Mouse (Mus musculus): Measurements from ENCODE around the gene Nrl.

DNA sequence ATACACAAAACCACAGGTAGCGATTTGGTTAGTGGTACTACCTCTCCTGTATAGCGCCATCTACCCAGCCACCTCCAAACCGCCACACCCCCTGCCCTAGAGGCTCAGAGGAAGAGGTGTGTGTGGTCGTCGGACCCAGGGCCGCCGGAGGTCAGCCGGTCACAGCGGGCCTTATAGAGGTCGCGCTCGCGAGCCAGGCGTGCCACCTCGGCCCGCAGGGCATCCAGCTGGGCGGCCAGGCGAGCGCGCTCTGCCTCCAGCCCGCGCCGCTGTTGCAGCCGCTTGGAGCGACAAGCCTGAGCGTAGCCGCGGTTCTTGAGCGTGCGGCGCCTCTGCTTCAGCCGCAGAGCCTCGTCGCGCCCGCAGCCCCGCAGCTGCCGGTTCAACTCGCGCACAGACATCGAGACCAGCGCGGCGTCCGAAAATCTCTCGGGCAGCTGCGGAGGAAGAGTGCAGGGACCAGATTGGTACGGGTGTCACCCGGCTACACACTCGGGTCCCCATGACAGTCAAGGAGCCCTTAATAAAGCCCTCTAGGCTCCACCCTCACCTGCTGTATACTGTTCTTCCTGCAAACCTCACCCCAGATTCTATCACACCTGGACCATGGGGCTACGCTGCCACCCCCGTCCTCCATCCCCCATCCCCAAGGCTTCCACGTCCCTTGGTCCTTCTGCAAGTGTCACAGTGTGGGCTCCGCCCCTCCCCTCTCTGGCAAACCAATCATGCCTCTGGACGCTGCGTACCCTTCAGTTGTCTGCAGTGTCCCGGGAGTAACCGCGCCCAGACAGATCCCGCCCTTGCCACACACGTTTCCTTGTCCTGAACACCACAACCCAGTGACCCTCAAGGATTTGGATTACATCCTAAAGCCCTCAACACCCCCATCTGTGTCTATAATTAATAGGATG lies 4.1 kb downstream of the Nrl start:
- peak in 1 of 2 experiments; percentile 47; a peak in 2 of 4 replicates for TF ChIP-seq CTCF (conservative IDR thresholded peaks at IDR 0.05 in 1 of 2, IDR thresholded peaks at IDR 0.05 in 1 of 2; ENCODE audit: low read depth in 2 of 2, low read length in 2 of 2)
- TF ChIP-seq USF2 (conservative IDR thresholded peaks at IDR 0.05; ENCODE audit: low read depth, low read length) = no peak
- no peak for TF ChIP-seq E2F4 (IDR thresholded peaks at IDR 0.05; ENCODE audit: insufficient replicate concordance, low read depth, low read length)
- no peak for TF ChIP-seq RCOR1 (conservative IDR thresholded peaks at IDR 0.05; ENCODE audit: low read depth, low read length)
- no peak for TF ChIP-seq EP300 (IDR thresholded peaks at IDR 0.05; ENCODE audit: low read length)
- TF ChIP-seq MAX (IDR thresholded peaks at IDR 0.05; ENCODE audit: low read length) = no peak
- TF ChIP-seq KAT2A (IDR thresholded peaks at IDR 0.05; ENCODE audit: insufficient replicate concordance, low read length) = no peak
- no peak for TF ChIP-seq POLR2A (IDR thresholded peaks at IDR 0.05; ENCODE audit: low read depth, low read length)
- TF ChIP-seq RAD21 (IDR thresholded peaks at IDR 0.05; ENCODE audit: low read depth, low read length) = no peak
- TF ChIP-seq POLR2AphosphoS2 (IDR thresholded peaks at IDR 0.05; ENCODE audit: low read depth, low read length) = no peak
- TF ChIP-seq PAX5 (IDR thresholded peaks at IDR 0.05; ENCODE audit: low read length) = no peak
